Mouse (Mus musculus): ENCODE results near the gene Pitpnc1. TPM values are rescaled to one million over a fixed set of nuclear protein-coding genes. Genes with fewer than 3 reads are reported as not detected.

Gene Pitpnc1
- polyA plus RNA-seq, 1 experiment from 2014 or later = 15.1 TPM

GRCm38 (mm10) chr11:107410090-107410732, 60.3 kb downstream of the Pitpnc1 start:
- no peak for DNase-seq (ENCODE audit: low spot score)

GRCm38 (mm10) chr11:107408886-107409285, 61.6 kb downstream of the Pitpnc1 start:
- DNase-seq (ENCODE audit: low spot score) = no peak

GRCm38 (mm10) chr11:107407698-107408097, 62.8 kb downstream of the Pitpnc1 start:
- peak; percentile 12 for DNase-seq (ENCODE audit: low spot score)

GRCm38 (mm10) chr11:107405606-107406333, 64.7 kb downstream of the Pitpnc1 start:
- no peak for DNase-seq (ENCODE audit: low spot score)

- DNase-seq (ENCODE audit: low spot score) = no peak
Observed at GRCm38 (mm10) chr11:107403309-107403708, 67.2 kb downstream of the Pitpnc1 start.

GRCm38 (mm10) chr11:107401839-107402590, 68.5 kb downstream of the Pitpnc1 start:
- DNase-seq (ENCODE audit: low spot score) = no peak

- no peak for DNase-seq (ENCODE audit: low spot score)
Observed at GRCm38 (mm10) chr11:107400826-107401225, 69.7 kb downstream of the Pitpnc1 start.

GRCm38 (mm10) chr11:107400005-107400404, 70.5 kb downstream of the Pitpnc1 start:
- no peak for DNase-seq (ENCODE audit: low spot score)

- no peak for DNase-seq (ENCODE audit: low spot score)
Observed at GRCm38 (mm10) chr11:107397326-107397998, 73.0 kb downstream of the Pitpnc1 start.

GRCm38 (mm10) chr11:107394245-107394644, 76.3 kb downstream of the Pitpnc1 start:
- no peak for DNase-seq (ENCODE audit: low spot score)

GRCm38 (mm10) chr11:107393828-107394165, 76.7 kb downstream of the Pitpnc1 start:
- DNase-seq (ENCODE audit: low spot score) = peak; percentile 35

GRCm38 (mm10) chr11:107393154-107393827, 77.2 kb downstream of the Pitpnc1 start:
- peak; percentile 53 for DNase-seq (ENCODE audit: low spot score)

- no peak for DNase-seq (ENCODE audit: low spot score)
Observed at GRCm38 (mm10) chr11:107390540-107390939, 80.0 kb downstream of the Pitpnc1 start.

GRCm38 (mm10) chr11:107390001-107390400, 80.5 kb downstream of the Pitpnc1 start:
- DNase-seq (ENCODE audit: low spot score) = no peak

- no peak for DNase-seq (ENCODE audit: low spot score)
Observed at GRCm38 (mm10) chr11:107386481-107386880, 84.0 kb downstream of the Pitpnc1 start.

GRCm38 (mm10) chr11:107385306-107385705, 85.2 kb downstream of the Pitpnc1 start:
- peak; percentile 66 for DNase-seq (ENCODE audit: low spot score)

- DNase-seq (ENCODE audit: low spot score) = no peak
Observed at GRCm38 (mm10) chr11:107383985-107384384, 86.5 kb downstream of the Pitpnc1 start.

- DNase-seq (ENCODE audit: low spot score) = no peak
Observed at GRCm38 (mm10) chr11:107379965-107380364, 90.5 kb downstream of the Pitpnc1 start.

GRCm38 (mm10) chr11:107379089-107379845, 91.2 kb downstream of the Pitpnc1 start:
- no peak for DNase-seq (ENCODE audit: low spot score)

- no peak for DNase-seq (ENCODE audit: low spot score)
Observed at GRCm38 (mm10) chr11:107377326-107377725, 93.2 kb downstream of the Pitpnc1 start.

All from thymus, postnatal 0 days (tissue).